ENCODE assay signal across 9 mouse cellular contexts in the genomic region with DNA sequence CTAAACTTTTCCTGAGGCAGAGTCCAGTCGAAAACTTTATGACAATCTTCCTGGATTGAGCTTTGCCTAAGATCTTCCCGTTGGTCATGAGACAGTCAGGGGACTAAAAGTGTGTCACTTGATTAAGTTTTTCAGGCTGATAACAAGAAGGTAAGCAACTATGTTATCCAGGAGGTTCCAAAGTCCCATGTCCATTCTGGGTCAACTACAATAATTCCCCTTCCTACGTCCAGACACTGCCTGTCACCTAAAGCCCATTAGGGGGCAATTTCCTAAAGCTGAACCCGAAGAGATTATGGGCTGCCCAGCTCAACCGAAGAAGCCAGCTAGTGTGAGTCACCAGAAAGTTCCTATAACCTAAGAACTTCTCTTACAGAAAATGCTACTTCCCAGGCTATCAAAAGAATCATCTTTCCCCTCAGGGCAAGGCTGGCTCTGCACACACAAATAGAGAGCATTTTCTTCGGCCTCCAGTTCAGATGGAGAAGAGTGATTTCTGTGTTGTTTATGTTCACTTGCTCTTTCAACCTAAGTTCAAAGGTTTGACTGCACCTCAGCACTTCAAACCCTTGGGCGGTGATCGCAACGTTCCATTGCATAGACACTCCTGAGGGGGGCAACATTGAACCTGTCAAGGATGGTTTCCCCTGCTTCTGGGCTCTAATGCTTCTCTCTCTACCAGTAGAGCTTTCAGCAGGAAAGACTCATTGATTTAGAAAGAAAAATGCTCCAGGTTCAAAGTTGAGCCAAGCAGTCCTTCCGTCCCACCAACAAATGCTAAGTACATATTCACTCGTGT.
DNase-seq lines count a peak whose midpoint lies in the region; ATAC-seq lines count a peak whose summit lies in the region.
"Had no signal": no experiment of that assay in that cellular context is flagged by ENCODE, and none has a peak within 500 bp of the region (broad histone marks: within the 10 kb centered on the region; RNA-seq: fewer than 3 reads in every experiment).

No protein-coding gene starts in this region.

- no peak overlapping the region for H3K4me3 ChIP-seq in embryonic facial prominence, embryonic 15.5 days (replicated peaks)
- H3K4me3 ChIP-seq: megakaryocyte, embryonic 14.5 days had no signal

- no peaks in the 10 kb centered on the region for H3K36me3 ChIP-seq in embryonic facial prominence, embryonic 15.5 days

- H3K9ac ChIP-seq in embryonic facial prominence, embryonic 15.5 days: no peak overlapping the region

- peak; percentile 46 for DNase-seq in gastrocnemius, adult 18-20 months (ENCODE audit: low spot score)
- no peak for DNase-seq in gastrocnemius, postnatal 4 days (ENCODE audit: low spot score in 2 of 2)
- peak; percentile 46 for DNase-seq in A20 (ENCODE audit: low read depth, low spot score)
- DNase-seq in adrenal gland, postnatal 25 days: peak; percentile 35
- DNase-seq in kidney, postnatal 25 days: peak; percentile 70 to 78
- peak; percentile 31 for DNase-seq in retina, postnatal 1 day
- DNase-seq in neural tube, embryonic 10.5 days (ENCODE audit: extremely low spot score, low spot score): no peak

- 0 out of 2 replicates have a peak overlapping the region, but pooled peaks have one; percentile 11 for H3K27ac ChIP-seq in embryonic facial prominence, embryonic 15.5 days (replicated peaks)

- no peaks in the 10 kb centered on the region for H3K27me3 ChIP-seq in embryonic facial prominence, embryonic 15.5 days
- H3K27me3 ChIP-seq: megakaryocyte, embryonic 14.5 days had no signal

- no peak overlapping the region for H3K4me2 ChIP-seq in embryonic facial prominence, embryonic 15.5 days (replicated peaks)

- WGBS in embryonic facial prominence, embryonic 15.5 days: 37% methylated on average over 11 of the region's 11 CpGs

- ATAC-seq in embryonic facial prominence, embryonic 15.5 days (ENCODE audit: insufficient number of reproducible peaks, low FRiP score, low TSS enrichment, low read depth): no peak

- no peaks in the 10 kb centered on the region for H3K4me1 ChIP-seq in embryonic facial prominence, embryonic 15.5 days

- H3K9me3 ChIP-seq in embryonic facial prominence, embryonic 15.5 days (replicated peaks): no peaks in the 10 kb centered on the region
- H3K9me3 ChIP-seq: megakaryocyte, embryonic 14.5 days had no signal

Comparison
In these comparisons a context has a peak if more than half of its experiments do, and no peak if none do; other contexts are left out.
1. DNase-seq: peak in gastrocnemius, adult 18-20 months (single experiment), A20 (single experiment), adrenal gland, postnatal 25 days (single experiment), kidney, postnatal 25 days (2 of 2) and retina, postnatal 1 day (single experiment); none in gastrocnemius, postnatal 4 days (0 of 2) and neural tube, embryonic 10.5 days (single experiment).